Mouse (Mus musculus) CD4-positive naive resting alpha-beta T cell, adult 76 days (primary cell): Measurements from ENCODE around the gene Tbca. TPM values are rescaled to one million over a fixed set of nuclear protein-coding genes. Genes with fewer than 3 reads are reported as not detected.

Experiments used
- total RNA-seq: library from RNA; stranded (reverse); gene quantifications from one replicate; pipeline ENCODE4 v1.2.4, GENCODE M21; 2023

Tbca gene
- total RNA-seq: 147 TPM

DNA sequence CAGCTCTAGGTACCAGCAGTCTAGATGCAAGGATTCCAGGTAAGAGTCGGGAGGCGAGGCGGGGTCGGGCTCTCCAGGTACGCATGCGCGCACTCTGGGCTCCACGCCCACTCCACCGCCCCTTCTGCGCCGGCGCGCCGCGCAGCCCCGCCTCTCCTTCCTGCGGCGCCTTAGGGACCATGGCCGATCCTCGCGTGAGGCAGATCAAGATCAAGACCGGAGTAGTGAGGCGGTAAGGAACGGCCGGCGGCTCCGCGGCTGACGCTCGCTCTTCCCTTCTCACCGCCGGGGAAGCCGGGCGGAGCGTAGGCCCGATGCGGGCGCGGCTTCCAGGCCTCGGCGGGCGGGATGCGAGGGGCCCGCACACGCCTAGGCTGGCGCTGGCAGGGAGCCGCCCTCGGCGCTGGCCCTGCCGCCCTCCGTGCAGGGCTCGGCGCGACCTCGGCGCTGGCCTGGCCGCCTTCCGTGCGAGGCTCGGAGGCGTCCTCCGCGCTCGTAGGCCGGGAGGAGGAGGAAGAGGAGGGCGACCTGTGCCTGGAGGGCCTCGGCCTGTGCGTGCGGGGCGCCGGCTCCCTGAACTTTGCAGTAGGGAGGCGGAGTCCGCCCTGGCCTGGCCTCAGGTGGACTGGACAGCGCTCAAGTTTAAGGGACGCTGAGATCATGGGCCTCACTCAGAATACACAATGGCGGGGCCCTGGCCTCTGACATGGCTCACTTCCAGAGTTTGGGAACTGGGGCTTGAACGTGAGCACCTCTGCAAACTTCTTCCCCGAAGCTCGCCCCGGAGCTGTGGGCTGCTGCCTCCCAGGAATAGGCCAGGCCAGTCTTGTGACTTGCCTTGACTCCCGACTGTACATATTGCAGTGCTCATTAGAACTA lies at the start of gene Tbca:
Gene Tbca (plus strand): TSS at position 140 of the 879 bp plus-strand sequence.

GRCm38 (mm10) chr13:94875396-94875880 lies 86.7 kb downstream of the Tbca start, which contains the start of gene Otp:
Otp (plus strand) TSS chr13:94875602.

Other genes with a start within 250 kb of the Tbca start
- not detected for gene Otp, start 86.7 kb downstream of the Tbca start, total RNA-seq
- 15.4 TPM for gene Wdr41, start 187.4 kb downstream of the Tbca start, total RNA-seq